Mouse (Mus musculus) activated CD4-positive, CD25-positive, alpha-beta regulatory T cell, adult 4 months (primary cell): ENCODE data around the gene Nosip. TPM values are rescaled to one million over a fixed set of nuclear protein-coding genes. Genes with fewer than 3 reads are reported as not detected.
A peak's percentile ranks its signal among the peaks of the same experiment; 100 is the strongest.
"Not testable (repeated sequence)": the region's sequence is repeated elsewhere in the genome, so short reads cannot be mapped to it uniquely, and the experiment has no call there.

ENCODE experiments used
- ATAC-seq: one replicate; pipeline ENCODE4 v1.8.0; 2017
- polyA plus RNA-seq, 2 experiments: library from polyadenylated mRNA; unstranded; fragments of 100-300 nt; shearing (Covaris generic); gene quantifications; one replicate each; pipeline ENCODE4 v1.2.1; 2017

Nosip gene
- 100 to 1,000 TPM; 143 to 161 TPM for polyA plus RNA-seq

DNA sequence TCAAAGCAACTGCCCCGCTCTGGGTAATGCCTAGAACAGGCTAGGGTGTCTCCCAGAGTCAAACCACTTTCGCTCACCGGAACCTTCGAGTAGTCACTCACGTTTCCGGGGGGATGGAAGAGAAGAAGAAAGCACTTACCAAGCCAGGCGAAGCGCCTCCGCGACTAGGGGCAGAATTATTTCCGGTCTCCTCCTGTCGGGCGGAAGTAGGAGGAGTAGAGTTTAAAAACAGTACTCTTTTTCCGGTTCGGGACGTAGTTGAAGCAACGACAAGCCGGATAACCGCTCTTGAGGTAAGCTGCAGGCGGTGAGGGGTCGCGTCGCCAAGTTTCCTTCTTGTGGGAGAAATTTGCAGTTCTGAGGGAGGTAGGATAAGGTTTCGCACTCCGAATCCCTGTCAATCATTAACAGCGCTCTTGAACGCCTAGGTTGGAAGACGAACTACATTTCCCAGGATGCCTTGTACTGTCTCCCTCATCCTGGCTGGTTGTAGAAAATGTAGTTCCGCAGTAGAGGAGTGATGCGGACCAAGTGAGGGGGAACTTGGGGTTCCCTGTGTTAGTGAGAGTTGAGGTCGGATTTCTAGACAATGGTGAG lies at the start of gene Nosip, which contains the start of gene Prrg2:
TSS of gene Nosip (plus strand) at position 191 of the 597 bp plus-strand sequence.
TSS of gene Prrg2 (minus strand) at position 439 of the 597 bp plus-strand sequence.
- peak; percentile 95 for ATAC-seq

DNA sequence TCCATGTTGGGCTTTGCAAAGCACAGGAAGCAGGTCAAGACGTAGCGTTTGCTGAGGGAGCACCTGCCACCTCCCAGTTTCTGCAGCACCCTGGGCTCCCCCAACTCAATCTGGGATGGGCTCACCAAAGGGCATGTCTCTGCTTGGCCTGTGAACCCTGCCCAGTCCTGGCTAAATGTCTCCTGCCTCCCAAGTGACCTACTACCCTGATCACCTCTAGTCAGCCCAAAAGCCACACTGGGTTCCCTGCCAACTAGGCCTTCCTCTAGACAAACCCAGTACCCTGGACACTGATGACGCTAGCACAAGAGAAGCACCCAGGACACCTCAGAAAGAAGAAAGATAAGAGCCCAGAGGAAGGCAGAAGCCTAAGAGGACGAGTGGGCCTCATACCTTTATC lies 49.4 kb upstream of the Nosip start:
- no peak for ATAC-seq

DNA sequence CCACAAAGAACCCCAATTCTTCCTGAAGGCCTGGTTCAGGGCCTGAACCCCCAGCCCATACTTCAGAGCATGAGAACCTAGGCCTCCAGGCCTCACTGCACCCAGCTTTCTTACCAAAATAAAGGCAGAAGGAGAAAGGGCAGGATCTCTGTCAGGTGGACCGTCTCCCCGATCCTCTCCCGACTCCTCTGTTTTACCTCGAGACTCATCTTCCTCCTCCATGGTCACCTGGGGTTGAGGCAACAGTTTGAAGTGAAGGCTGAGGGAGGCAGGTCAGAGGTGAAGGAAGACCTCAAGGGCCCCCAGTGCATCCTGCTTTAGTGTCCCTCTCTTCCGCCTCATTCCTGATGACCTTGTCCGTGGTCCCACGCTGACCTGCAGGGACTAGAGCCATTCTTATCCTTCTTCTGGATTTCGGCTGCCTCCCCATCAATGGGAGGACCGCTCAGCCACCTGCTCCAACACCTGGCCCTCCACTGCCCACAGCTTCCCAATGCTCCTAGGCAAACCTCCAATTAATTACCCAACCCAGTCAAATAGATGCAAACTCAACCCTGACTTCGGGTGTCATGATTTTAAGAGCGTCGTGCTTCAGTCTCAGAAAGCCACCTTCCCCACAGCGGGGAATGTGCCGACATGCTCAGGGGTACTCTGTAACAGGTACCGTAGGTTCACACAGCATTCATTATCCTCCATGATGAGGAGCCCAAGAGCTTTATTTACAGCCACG lies 48.7 kb upstream of the Nosip start:
- ATAC-seq, result no peak

DNA sequence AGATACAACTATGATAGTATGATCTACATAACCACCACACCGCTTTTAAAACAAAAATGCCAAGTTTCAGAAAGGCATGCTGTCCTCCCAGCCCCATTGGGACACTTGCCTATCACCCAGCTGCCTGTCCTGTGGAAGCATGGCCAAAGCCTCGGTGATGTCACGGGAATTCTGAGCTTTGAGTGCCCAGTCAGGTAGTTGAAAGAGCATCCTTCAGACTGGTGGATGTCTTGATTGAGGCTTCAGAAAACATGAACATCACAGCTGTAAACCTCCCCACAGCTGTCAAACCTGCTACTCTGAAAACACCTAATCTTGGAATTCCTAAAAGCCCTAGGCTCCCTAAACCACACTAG lies 48.2 kb upstream of the Nosip start:
- no peak for ATAC-seq

DNA sequence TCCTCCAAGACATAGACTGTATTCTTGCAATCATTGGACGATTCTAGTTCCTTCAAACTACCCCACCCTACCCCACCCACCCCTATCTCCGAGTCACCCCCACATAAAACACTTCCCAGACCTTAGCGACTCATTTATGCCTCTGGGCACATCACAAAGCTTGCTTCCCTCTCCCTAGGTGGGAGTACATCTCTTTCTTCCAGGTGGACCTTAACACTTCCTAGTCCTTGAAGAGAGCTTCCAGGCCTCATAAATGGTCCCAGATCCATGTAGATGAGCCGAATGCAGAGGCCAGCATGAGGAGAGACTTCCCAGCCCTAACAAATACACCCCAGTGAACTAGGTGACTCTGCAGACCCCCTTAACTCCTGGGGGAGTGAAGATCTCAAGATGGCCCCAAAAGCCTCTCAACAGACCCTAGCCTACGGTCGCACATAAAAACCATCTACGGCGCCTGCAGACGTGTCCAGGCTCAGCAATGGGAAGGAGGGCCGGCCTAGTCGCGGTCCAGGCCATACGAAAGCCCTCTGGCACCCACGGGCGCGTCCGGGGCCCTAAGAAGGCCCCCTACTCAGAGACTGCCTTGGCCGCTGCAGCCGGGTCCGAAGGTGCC lies 46.8 kb upstream of the Nosip start:
- ATAC-seq, result no peak

DNA sequence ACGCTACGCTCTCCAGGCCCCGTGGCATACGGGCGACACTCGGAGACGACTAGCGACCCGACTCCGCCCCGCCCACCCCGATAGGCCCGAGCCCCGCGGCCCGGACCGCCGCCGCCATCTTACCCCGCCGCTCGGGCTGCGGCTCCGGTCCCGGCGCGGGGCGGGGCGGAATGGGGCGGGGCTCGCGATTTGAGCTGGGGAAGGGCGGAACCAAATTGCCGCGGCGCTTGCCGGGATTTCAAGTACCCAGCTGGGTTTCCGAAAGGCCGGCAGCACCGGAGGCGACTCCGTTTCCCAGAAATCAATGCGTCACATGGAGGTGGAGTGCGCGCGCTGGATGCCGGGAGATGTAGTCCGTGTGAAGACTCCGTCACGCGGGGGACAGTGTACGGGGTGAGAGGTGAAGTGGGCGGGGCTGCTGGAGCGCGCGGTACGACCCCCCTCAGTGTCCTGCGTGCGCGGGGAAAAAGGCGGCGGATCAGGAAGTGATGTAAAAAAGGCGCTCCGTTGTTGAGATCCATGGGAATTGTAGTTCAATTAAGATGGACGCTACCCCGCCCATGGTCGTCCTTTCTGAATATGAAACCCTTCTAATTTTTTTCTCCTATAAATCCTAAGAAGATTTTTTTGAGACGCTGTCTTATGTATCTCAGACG lies 46.1 kb upstream of the Nosip start, which contains the start of gene Scaf1:
TSS of gene Scaf1 (minus strand) at position 407 of the 656 bp plus-strand sequence.
- peak; percentile 70 for ATAC-seq

DNA sequence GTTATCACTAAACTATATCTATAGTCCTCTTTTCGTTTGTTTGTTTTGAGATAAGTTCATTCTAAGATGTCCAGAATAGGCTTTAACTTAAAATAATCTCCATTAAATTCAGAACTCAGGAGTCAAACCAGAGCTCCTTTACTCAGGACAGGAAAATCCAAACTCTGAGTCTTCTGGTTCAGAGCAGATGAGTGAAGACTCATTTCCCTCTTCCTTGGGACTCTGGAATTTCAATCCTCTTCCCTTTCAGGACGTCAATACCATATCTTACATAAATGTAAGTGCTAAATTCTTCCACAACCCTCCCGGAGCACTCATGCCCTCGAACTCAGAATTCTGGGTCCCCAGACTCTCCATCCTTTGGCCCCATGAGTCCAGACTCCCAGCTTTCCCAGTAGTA lies 45.5 kb upstream of the Nosip start:
- ATAC-seq, result no peak

DNA sequence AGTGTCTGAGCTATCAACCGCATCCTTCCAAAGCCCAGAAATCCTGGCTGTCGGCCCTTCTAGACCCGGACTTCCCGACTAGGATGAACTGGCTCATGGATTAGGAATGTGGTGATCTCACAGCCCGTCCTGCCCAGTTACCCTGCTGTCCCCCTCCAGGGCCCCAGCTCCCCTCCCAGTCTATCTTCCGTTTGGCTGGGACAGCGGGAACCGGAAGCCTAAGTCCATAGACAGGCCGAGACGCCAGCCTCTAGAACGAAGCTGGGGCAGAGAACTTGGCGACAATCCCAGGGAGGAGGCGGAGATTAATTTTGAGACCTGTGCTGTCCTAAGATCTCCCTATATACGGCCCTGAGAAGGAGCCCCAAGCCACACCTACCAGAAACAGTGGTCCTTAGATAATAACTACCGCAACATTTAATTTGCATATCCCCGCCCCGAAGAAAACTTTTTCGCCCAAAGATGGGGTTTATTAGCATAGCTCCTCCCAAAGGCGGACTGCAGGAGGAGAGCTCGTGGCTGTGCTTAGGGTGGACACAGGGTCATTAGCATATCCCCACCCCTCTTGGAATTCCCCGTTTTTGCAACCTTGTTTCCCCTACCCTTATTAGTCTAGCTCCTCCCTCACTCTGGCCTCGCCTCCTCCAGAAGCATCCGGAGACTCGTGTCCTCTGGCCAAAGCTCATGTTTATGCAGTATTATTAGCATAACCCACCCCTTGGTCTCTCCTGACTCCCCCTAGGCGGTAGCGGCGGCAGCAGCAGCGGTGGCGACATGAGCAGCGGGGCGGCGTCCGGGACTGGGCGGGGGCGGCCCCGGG lies 44.8 kb upstream of the Nosip start, which contains the start of gene Rras:
TSS of gene Rras (plus strand) at position 720 of the 820 bp plus-strand sequence.
- ATAC-seq, result peak; percentile 87

DNA sequence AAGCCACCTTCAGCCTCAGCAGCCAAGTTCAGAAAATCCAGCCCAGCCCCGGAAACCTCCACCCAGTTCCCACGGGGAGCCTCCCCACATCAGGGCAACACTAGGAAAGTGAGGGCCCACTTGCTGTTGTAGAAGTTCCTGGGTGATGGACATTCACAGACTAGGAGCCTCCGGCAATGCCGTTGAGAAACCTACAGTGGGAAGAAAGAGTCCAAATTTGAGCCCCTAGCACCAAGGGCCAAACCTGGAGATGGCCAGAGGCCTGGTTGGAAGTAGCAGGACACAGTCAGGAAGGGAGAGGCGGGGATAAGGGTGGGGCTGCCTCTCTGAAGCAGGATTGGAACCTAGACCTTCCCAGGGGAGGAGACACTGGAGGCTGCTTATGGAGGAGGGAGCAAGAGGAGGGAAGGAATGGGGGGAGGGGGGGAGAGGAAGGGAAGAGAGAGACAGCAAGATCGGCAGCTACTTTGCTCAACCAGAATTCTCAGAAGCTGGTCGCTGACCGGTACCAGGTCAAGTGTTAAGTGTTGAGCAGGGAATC lies 43.1 kb upstream of the Nosip start:
- ATAC-seq, result no peak

DNA sequence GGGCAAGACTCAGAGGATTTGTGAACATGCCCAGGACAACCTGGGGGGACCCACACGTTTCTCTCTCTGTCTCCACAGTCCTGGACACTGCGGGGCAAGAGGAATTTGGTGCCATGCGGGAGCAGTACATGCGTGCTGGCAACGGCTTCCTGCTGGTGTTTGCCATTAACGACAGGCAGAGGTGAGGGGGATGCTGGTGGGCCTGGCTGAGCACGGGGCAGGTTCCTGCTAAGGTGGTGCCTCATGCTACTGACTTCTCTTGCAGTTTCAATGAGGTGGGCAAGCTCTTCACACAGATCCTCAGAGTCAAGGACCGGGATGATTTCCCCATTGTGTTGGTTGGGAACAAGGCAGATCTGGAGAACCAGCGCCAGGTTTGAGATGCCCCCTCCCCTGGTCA lies 42.0 kb upstream of the Nosip start:
- no peak for ATAC-seq

DNA sequence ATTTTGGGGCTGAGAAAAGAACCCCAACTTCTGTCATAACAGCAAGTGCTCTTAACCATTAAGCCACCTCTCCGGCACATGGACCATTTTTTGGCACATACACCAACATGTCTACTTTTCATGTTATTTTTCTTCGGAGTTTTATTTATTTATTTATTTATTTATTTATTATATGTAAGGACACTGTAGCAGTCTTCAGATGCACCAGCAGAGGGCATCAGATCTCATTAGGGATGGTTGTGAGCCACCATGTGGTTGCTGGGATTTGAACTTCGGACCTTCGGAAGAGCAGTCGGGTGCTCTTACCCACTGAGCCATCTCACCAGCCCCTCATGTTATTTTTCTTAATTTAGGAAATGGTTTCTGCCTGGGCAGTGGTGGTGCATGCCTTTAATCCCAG lies 38.5 kb upstream of the Nosip start:
- ATAC-seq, result not testable (repeated sequence)

DNA sequence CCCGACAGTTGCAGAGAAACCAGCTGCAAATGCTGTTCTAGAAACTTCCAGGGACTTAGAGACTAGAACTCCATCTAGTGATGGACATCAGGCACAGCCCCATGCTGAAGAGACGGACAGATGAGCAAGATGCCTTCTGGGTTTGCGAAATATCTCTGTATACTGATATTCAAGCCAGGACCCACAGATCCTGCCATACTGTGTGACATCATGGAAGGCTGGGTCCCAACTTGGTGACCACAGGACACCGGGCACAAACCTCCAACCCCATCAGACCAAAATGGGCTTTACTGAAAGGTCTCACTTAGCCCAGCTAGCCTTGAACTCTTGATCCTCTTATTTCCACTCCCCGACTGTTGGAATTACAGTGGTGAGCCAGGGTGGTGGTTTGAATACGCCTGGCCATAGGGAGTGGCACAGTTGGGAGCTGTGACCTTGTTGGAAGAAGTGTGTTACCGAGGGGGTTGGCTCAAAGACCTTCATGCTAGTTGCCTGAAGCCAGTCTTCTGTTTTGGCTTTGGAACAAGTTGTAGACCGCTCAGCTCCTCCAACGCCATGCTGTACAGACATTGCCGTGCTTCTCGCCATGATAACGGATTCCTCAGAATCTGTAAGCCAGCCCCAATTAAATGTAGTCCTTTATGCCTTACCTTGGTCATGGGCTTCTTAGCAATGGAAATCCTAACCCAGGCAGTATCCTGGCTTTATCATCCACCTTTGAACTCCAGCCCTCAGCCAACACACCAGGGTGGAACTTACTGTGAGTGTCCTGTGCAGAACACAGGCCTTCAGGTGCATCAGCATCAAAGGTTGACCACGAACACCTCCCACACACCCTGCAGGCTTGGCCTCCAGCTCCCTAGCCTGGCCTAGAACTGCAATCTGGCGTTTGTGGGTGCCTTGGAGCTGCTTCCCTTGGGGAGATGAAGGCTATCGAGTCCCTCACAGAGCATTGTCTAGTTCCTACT lies 37.7 kb upstream of the Nosip start:
- no peak for ATAC-seq

DNA sequence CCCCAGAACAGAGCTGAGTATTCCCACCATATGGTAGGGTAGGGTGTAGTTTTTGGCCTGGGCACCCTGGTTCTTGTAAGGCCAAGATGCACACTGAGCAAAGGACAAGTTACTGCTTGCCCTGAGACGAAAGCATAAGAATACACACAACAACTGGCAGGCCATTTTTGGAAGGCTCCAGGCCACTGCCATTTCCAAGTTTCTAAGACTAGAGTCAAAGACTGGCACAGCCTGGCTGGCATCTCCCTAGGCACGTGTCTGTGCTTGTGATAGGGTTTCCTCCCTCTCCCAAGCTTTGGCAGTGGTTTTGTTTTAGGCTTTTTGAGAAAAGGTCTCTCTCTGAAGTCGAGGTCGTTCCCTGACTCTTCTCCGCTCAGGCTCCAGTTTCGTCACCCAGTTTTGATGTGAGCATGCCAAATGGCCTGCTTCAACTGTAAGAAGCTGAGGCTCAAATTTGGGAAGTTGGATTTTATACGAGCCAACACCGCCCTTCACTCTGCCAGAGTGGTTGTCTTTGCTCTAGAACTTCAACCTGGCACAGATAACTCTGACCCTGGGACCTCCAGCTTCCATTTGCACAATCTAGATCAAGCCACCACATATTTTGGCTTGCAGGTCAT lies 36.5 kb upstream of the Nosip start:
- ATAC-seq, result no peak

DNA sequence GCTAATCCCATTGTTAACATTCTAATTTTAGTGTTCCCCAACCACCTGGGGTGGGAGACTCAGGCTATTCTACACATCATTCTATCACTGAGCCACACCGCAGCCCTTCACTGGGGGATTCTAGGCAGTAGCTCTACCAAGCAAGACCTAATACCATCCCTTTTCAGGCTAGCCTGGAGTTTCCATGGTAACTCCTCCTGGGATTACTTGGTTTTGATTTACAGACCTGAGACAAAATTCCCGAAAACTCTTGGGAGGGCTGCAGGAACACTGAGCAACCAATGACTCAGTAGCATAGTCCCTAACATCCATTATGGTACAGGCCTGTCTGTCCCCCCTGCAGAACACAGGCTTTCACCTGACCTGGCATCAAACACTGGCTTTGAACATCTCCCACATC lies 36.0 kb upstream of the Nosip start:
- no peak for ATAC-seq

DNA sequence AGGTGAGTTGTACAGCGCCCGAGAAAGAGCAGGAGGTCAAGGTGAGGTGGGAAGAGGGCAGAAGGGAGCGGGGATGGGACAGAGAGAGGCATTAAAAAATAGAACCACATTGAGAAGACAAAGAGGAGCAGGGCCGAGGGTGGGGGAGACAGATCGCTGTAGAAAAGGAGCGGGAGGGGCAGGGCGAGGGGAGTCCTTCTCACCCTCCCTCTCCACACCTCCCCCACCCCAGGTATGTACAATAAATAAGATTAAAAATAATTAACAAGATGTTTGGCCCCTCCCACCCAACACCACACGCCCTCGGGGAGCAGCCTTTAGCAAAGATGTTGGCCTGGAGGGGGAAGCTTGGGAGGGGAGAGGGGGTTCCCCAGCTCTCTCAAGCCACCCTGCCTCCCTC lies 34.5 kb upstream of the Nosip start:
- no peak for ATAC-seq

DNA sequence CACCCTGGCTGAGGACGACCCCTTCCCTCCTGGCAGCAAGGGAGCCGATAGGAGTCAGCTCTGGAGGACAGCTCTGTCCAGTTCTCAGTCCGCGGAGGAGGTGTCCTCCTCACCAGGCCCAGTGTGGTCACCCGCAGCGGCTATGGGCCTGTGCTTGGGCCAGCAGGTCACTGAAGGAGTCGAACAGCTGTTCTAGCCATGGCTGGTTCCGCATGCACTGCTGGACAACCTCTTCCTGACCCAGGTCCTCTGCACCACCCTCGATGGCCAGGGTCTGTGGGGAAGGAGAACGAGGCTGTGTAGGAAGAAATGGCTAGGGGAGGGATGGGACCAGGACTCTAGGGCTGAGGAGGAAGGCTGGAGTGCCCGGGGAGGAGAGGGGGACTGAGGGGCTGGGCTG lies 33.9 kb upstream of the Nosip start:
- ATAC-seq, result no peak

DNA sequence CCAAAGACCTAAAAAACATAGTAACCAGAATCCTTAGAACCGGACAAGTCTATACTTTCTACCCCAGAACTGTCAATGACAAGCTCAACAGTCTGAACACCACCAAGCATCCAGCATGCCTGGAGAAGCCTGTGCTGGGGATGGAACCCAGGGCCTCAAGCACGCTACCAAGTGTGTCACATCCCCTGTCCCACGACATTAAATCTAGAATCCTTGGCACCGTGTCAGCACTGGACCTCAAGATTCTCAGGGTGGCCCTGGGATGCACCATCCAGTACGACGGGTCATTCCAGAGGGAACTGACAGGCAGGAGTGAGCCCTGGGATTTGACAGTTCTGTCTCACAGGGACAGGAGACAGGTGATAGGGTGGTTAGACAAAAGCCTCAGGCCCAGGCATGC lies 32.2 kb upstream of the Nosip start:
- no peak for ATAC-seq

DNA sequence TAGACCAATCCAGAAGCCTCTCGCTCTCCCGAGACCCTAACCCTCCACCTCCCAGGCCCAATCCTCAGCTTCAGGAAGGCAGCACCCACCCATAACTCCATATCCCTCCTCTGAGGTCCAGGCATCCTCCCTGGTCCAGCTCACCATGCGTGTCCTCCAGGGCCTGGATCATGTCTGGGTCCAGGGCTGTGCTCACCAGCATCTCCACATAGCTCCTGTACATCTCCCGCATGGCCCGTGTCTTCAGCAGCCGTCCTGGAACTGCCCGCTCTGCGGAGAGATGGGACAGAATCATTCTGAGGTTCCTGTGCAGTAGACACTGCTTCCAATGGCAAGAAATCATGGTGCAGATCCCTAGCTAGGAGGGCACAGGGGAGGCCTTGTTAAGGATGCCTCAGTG lies 31.4 kb upstream of the Nosip start:
- ATAC-seq, result no peak

DNA sequence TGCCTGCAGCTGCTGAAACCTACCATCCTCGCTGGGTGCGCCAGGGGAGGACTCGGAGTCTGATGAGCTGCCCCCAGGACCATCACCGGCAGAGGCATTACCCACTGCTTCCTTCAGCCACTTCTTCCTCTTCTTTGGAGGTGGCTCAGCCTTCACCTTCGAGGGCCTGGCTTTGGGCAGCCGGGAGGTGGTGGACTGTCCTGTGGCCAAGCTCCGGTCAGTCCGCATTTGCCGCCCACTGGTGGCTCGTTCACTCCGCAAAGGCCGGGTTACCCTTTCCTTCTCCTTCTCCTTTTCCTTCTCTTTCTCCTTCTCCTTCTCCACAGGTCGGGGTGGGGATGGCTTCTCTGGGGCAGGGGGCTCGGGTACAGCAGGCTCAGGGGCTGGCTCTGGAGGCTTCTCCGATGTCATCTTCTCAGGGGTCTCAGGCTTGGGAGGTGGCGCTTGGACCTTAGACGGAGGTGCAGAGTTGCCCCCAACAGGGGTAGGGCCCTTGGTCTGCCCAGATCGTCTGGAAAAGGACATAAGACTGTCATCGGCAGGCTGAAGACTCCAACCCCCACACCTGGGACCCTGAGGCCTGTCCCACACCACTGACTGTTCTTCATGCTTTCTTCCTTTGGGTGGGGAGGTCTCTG lies 28.4 kb upstream of the Nosip start:
- no peak for ATAC-seq

DNA sequence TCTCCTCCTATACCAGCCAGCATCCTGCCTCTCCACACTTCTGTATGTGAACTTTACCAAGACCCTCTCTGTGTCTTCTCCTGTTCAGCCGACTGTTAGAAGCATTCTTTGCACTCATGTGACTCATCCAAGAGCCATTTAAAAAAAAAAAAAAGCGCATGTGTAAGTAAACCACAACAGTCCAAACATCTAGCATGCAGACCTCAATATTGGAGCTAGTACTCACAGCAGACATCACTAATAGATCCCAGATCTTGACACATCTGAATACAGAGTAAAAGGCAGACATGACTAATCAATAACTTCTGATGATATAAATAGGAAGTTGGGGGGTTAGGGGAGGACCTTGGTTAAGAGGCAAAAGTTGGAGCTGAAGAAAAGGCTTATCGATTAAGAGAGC lies 26.6 kb upstream of the Nosip start:
- ATAC-seq, result no peak
